Mouse (Mus musculus) megakaryocyte, embryonic 14.5 days (primary cell): ENCODE measurements at regions not wholly inside any gene's neighbourhood (a gene's known extent, or its start where the extent isn't known, plus 50 kb on each side); places are given as distances from the start of the nearest gene placed in this dataset.
"Not testable (repeated sequence)": the region's sequence is repeated elsewhere in the genome, so short reads cannot be mapped to it uniquely, and the experiment has no call there.

Experiments
- H3K27me3 ChIP-seq: replicated peaks from 2 replicates; pipeline ENCODE3; 2012; ENCODE audit warnings: inconsistent platforms
- H3K36me3 ChIP-seq: replicated peaks from 2 replicates; pipeline ENCODE3; 2012; ENCODE audit warnings: low read length, inconsistent platforms, mixed read lengths
- H3K4me1 ChIP-seq: 2 replicates; pipeline ENCODE4 v1.6.1; 2012; ENCODE audit warnings: inconsistent platforms
- H3K4me3 ChIP-seq: replicated peaks from 2 replicates; pipeline ENCODE3; 2012; ENCODE audit warnings: moderate library complexity, mild to moderate bottlenecking, inconsistent platforms
- H3K9me3 ChIP-seq: 2 replicates; pipeline ENCODE4 v1.6.1; 2012; ENCODE audit warnings: inconsistent platforms
- FLI1 ChIP-seq: IDR thresholded peaks from 2 replicates; pipeline ENCODE4 v1.6.1; 2012; ENCODE audit warnings: low read length, inconsistent platforms, mixed read lengths
- GATA1 ChIP-seq: IDR thresholded peaks from 3 replicates; pipeline ENCODE4 v1.6.1; 2012; ENCODE audit warnings: mixed read lengths, low read length, inconsistent platforms, borderline replicate concordance

DNA sequence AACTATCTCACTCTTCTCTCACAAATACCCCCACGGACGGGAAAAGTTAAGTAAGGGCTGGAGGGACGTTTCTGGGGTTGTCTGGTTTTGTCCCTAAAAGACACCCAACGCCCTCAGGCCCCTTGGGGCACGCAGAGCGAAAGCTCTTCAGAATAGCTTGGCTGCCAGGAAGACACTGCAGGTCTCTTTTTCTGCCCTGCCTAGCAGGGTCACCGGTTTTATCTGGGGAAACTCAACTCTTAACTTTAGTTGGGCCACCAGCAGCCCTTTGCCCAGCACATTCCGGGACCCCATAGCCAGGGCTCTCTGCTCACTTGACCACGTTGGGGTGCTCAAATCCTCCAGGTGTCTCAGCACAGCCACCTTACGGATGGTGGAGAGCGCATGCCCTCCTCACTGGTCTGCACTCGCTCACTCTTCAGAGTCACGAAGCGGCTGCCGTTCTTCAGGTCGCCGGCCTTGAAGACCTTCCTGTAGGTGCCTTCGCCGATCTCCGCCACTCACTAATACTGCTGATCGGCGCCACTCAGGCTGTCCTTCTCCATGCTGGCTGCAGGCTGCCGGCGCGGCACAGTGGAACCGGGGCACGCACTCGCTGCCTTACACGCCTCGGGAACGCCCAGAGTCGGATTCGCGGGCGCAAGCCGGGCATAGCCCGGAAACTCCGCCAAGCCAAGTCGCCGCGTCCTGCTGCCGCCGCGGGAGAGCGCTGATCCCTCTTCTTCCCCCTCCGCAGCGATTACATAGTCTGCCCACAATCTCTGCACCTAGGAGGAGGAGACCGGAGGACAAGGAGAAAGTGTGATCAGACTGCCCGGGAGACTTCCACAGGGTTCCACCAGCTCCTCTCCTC is 83.0 kb downstream of the Ulbp1 start:
- peaks cover 38% of the 10 kb centered on the region for H3K27me3 ChIP-seq
- peaks cover 21% of the 10 kb centered on the region for H3K4me1 ChIP-seq
- no peaks in the 10 kb centered on the region for H3K36me3 ChIP-seq
- TF ChIP-seq GATA1 (no peak), FLI1 (no peak)
- H3K4me3 ChIP-seq = peak overlapping the region; percentile 92
- peaks cover 7% of the 10 kb centered on the region; the same call in 1 of the 2 replicates for H3K9me3 ChIP-seq

- H3K4me3 ChIP-seq, H3K27me3 ChIP-seq, H3K9me3 ChIP-seq, H3K36me3 ChIP-seq, H3K4me1 ChIP-seq: not testable (repeated sequence)
Measured at GRCm38 (mm10) chr10:7358791-7359190, 114.6 kb downstream of the Ulbp1 start.

- not testable (repeated sequence) for H3K36me3 ChIP-seq, H3K4me3 ChIP-seq, H3K4me1 ChIP-seq, H3K9me3 ChIP-seq, H3K27me3 ChIP-seq
Measured at GRCm38 (mm10) chr10:7344290-7344689, 129.1 kb downstream of the Ulbp1 start.

DNA sequence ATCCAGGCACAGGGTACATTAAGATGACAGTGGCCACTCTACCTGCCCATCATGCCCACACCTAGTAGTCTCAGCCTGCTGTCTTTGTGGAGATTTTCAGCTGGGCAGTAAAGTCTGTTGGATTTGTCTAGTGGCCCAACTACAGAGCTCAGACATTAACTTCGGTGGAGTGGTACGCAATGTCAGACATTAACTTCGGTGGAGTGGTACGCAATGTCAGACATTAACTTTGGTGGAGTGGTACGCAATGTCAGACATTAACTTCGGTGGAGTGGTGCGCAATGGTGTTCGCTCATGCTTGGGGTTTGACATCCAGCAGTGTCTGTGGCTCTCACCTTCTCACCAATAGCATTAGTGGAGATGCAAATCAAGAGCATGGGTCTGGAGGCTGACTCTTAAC is 129.7 kb downstream of the Ulbp1 start:
- not testable (repeated sequence) for H3K36me3 ChIP-seq, H3K27me3 ChIP-seq, H3K4me1 ChIP-seq, H3K4me3 ChIP-seq, H3K9me3 ChIP-seq

DNA sequence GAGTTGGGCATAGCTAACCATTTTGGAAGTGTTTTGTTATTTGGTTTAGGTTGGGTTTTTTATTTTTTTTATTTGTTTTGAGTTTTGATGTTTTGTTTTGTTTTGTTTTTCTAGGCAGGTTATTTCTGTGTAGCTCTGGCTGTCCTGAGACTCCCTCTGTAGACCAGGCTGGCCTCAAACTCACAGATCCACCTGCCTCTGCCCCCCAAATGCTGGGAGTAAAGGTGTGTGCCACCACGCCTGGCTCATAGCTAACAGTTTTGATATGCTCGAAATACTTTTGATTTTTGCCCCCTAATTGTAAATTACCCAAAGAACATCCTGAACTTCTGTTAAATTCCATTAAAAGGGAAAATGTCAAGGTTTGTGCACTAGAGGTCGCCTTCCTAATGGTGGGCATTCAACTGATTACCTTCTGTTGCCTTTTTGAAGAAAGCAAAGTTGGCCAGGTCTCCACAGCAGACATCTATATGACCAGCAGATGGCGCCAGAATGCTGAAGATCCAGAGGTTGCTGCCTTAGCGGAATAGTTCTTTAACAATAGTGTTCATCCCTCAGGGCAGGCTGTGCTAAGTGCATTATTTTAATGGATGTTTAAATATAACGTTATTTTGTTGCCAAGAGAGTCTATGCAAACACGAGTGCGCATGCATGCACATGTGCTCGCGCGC is 121.2 kb upstream of the Cnksr3 start:
- H3K36me3 ChIP-seq = no peaks in the 10 kb centered on the region
- no peaks in the 10 kb centered on the region for H3K27me3 ChIP-seq
- H3K4me3 ChIP-seq = no peak overlapping the region
- TF ChIP-seq FLI1 (no peak), GATA1 (no peak)
- no peaks in the 10 kb centered on the region for H3K9me3 ChIP-seq
- no peaks in the 10 kb centered on the region for H3K4me1 ChIP-seq

DNA sequence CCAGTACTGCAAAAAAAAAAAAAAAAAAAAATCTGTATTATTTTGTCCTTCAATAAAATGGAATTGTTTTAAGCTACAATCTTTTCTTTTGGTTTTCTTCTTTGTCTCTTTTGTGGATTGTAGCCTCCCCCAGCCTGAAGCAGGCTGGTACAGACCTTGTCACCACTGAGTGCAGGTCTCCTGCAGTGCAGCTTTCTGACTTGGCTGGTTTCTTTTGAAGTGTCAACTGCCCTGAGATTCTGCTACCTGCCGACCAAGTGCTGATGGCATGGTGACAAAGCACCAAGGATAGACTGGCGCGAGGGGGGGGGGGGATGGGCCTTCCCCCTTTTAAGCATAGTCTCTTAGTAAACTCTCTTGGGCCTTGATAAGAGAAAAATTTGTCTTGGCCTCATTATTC is 116.2 kb upstream of the Cnksr3 start:
- Histone ChIP-seq H3K36me3 (no peaks in the 10 kb centered on the region), H3K9me3 (no peaks in the 10 kb centered on the region), H3K27me3 (no peaks in the 10 kb centered on the region), H3K4me1 (no peaks in the 10 kb centered on the region), H3K4me3 (no peak overlapping the region)
- TF ChIP-seq GATA1 (no peak), FLI1 (no peak)

DNA sequence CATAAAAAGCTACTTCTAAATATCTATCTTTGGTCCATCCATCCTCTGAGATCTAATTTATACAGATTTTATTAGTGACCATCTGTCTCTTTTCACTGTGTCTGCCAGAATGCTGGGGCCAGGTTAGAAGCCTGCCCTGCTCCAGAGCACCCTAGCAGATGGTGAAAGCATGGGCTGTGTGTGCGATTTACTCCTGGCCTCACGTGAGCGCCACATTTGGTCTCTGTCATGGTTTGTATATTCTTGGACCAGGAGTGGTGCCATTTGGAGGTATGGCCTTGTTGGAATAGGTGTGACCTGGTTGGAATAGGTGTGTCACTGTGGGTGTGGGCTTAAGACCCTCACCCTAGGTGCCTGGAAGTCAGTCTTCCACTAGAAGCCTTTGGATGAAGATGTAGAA is 115.0 kb upstream of the Cnksr3 start:
- not testable (repeated sequence) for H3K27me3 ChIP-seq, H3K4me3 ChIP-seq, H3K4me1 ChIP-seq, H3K9me3 ChIP-seq, H3K36me3 ChIP-seq

- Histone ChIP-seq H3K27me3 (no peaks in the 10 kb centered on the region), H3K4me3 (no peak overlapping the region), H3K36me3 (no peaks in the 10 kb centered on the region), H3K9me3 (no peaks in the 10 kb centered on the region), H3K4me1 (no peaks in the 10 kb centered on the region)
- TF ChIP-seq FLI1 (no peak), GATA1 (no peak)
Measured at GRCm38 (mm10) chr10:7325074-7325473, 113.0 kb upstream of the Cnksr3 start.

DNA sequence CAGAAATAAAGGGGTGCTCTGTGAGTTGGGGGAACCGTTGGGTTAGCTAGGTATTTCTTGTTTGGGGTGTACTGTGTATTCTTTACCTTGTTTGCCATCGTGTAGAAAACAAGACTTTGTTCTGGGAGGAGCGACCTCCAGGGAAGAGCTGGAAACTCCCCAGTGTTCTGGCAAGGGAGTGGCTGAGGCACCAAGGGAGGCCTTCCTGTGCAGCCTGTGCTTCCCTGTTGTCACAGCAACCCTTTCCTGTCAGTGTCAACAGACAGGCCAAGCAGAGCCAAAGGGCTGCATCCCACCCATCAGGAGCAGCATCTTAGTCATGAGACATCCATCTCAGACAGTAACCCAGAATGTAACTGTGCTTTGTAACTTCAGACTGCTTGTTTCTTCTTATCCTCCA is 111.2 kb upstream of the Cnksr3 start:
- no peak overlapping the region for H3K4me3 ChIP-seq

DNA sequence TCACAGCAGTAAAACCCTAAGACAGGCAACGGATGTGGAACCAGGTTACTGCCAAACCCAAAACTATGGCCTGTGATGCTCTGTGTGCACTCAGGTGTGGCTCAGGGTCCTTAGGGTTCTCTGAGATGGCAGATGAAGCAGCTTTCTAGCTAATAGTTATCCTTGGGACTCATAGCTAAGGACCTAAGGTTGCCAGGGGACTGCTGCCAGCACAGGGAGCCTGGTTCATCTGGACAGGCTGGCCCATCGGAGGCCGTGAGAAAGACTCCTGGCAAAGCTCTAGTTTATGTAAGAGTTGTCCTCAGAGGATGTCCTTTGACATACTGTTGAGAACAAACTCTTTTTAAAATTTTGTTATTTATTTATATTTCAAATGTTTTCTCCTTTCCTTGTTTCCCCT is 97.9 kb upstream of the Cnksr3 start:
- peaks cover 3% of the 10 kb centered on the region; the same call in 1 of the 2 replicates for H3K9me3 ChIP-seq
- no peaks in the 10 kb centered on the region for H3K36me3 ChIP-seq
- TF ChIP-seq GATA1 (no peak), FLI1 (no peak)
- no peaks in the 10 kb centered on the region for H3K4me1 ChIP-seq
- H3K27me3 ChIP-seq = no peaks in the 10 kb centered on the region
- no peak overlapping the region for H3K4me3 ChIP-seq

More for the DNA sequence above, 111.2 kb upstream of the Cnksr3 start:
- H3K27me3 ChIP-seq = no peaks in the 10 kb centered on the region
- TF ChIP-seq GATA1 (no peak), FLI1 (no peak)
- H3K4me1 ChIP-seq = no peaks in the 10 kb centered on the region
- H3K36me3 ChIP-seq = no peaks in the 10 kb centered on the region
- no peaks in the 10 kb centered on the region for H3K9me3 ChIP-seq

DNA sequence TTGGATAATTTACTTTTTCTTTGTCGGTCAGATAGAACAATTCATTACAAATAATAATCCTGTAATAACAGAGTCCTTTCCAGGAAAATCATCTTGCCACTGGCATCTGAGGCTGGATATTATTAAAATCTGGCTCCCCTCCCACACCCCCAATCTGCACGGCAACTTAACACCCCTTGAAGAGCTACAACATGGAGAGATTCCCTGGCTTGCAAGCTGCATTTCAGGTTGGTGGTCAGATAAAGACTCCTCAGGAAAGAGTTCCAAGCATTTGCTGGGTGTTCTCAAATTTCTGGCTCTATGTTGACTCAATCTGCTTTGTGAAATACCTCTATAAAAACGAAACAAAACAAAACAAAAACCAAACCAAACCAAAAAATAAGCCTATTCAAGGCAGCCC is 93.8 kb upstream of the Cnksr3 start:
- not testable (repeated sequence) for H3K4me1 ChIP-seq, H3K27me3 ChIP-seq, H3K4me3 ChIP-seq, H3K9me3 ChIP-seq, H3K36me3 ChIP-seq
